Mouse (Mus musculus) heart, postnatal 4 days (tissue): ENCODE data around the gene Mcemp1. TPM values are rescaled to one million over a fixed set of nuclear protein-coding genes. Genes with fewer than 3 reads are reported as not detected.

Experiments used
- DNase-seq: peaks from one replicate; pipeline ENCODE4 v3.0.0; 2021
- total RNA-seq, 2 experiments: library from RNA; stranded (reverse); gene quantifications; 2 replicates each; pipeline ENCODE4 v1.2.3; 2021

Mcemp1 gene
- total RNA-seq, 2 experiments from 2014 or later = 0.23 TPM; not detected in 1

GRCm38 (mm10) chr8:3674671-3675070 is 9.1 kb downstream of the Mcemp1 start:
- DNase-seq = no peak

- peak; percentile 95 for DNase-seq
Measured at GRCm38 (mm10) chr8:3676131-3676992, 10.8 kb downstream of the Mcemp1 start, which contains the start of gene Trappc5. TSS of gene Trappc5 (plus strand) at chr8:3676299.

- DNase-seq = no peak
Measured at GRCm38 (mm10) chr8:3676993-3677579, 11.5 kb downstream of the Mcemp1 start.

- DNase-seq = no peak
Measured at GRCm38 (mm10) chr8:3678831-3679230, 13.3 kb downstream of the Mcemp1 start.

GRCm38 (mm10) chr8:3679236-3679635 is 13.7 kb downstream of the Mcemp1 start:
- no peak for DNase-seq

- DNase-seq = no peak
Measured at GRCm38 (mm10) chr8:3679656-3680055, 14.1 kb downstream of the Mcemp1 start.

- no peak for DNase-seq
Measured at GRCm38 (mm10) chr8:3682435-3682834, 16.9 kb downstream of the Mcemp1 start.

- DNase-seq = peak; percentile 15
Measured at GRCm38 (mm10) chr8:3683408-3684176, 18.0 kb downstream of the Mcemp1 start.

GRCm38 (mm10) chr8:3684530-3684929 is 19.0 kb downstream of the Mcemp1 start:
- no peak for DNase-seq

- DNase-seq = no peak
Measured at GRCm38 (mm10) chr8:3685422-3685821, 19.9 kb downstream of the Mcemp1 start.

GRCm38 (mm10) chr8:3687537-3687936 is 22.0 kb downstream of the Mcemp1 start:
- DNase-seq = no peak

- DNase-seq = no peak
Measured at GRCm38 (mm10) chr8:3690774-3691173, 25.2 kb downstream of the Mcemp1 start.

GRCm38 (mm10) chr8:3694121-3694520 is 28.6 kb downstream of the Mcemp1 start, which contains the start of gene Fcer2a:
TSS of gene Fcer2a (minus strand) at chr8:3694175.
- DNase-seq = no peak

GRCm38 (mm10) chr8:3701491-3701890 is 35.9 kb downstream of the Mcemp1 start:
- no peak for DNase-seq

- DNase-seq = no peak
Measured at GRCm38 (mm10) chr8:3705711-3706110, 40.2 kb downstream of the Mcemp1 start.

- DNase-seq = no peak
Measured at GRCm38 (mm10) chr8:3707611-3708010, 42.1 kb downstream of the Mcemp1 start.

- no peak for DNase-seq
Measured at GRCm38 (mm10) chr8:3710312-3710711, 44.8 kb downstream of the Mcemp1 start.

GRCm38 (mm10) chr8:3711646-3712045 is 46.1 kb downstream of the Mcemp1 start:
- no peak for DNase-seq

GRCm38 (mm10) chr8:3717321-3717954 is 51.9 kb downstream of the Mcemp1 start:
- DNase-seq = no peak

GRCm38 (mm10) chr8:3718559-3718958 is 53.0 kb downstream of the Mcemp1 start:
- peak; percentile 76 for DNase-seq
